Mouse (Mus musculus) embryo, embryonic 11.5 days (tissue): ENCODE measurements around the gene Psma6.
"Not testable (repeated sequence)": the region's sequence is repeated elsewhere in the genome, so short reads cannot be mapped to it uniquely, and the experiment has no call there.

ENCODE experiments used
- DNase-seq: peaks from one replicate; pipeline ENCODE4 v3.0.0-alpha.2; 2012; ENCODE audit warnings: low read depth, low spot score

The Psma6 gene

DNA sequence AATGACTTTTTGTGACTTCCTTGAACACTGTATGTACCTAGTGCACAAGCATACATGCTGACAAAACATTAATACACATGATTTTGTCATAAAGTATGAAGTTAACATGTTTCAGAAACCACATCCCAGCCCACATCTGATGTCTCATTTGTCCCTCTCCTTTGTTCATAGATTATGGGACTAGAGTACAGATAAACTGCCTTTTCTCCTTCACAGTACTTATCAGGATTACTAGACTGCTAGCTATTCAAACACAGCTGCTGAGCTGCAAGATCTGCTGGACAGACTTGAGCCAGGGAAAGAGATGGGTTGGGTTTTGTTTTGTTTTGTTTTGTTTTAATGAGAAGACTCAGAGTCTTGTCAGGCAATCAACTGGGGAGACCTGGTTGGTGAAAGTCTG lies 8.1 kb downstream of the Psma6 start:
- no peak for DNase-seq

GRCm38 (mm10) chr12:55392733-55393577 lies 8.9 kb downstream of the Psma6 start:
- no peak for DNase-seq

DNA sequence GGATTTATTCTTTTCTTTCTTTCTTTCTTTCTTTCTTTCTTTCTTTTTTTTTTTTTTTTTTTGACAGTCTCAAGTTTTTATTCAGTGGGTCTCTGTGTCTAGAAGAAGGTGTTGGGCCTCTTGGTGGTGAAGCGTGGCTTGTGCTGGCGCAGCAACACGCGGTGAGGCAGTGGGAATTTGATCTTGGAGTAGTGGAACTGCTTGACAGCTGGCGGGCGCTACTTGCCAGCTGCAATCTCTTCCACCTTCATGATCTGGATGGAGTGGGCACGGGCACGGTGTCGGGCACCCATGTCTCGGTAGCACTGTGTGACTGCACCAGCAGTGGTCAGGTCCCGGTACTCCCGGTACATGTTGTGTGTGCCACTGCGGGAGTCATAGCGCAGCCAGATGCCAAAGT lies 11.6 kb downstream of the Psma6 start:
- DNase-seq, result not testable (repeated sequence)

DNA sequence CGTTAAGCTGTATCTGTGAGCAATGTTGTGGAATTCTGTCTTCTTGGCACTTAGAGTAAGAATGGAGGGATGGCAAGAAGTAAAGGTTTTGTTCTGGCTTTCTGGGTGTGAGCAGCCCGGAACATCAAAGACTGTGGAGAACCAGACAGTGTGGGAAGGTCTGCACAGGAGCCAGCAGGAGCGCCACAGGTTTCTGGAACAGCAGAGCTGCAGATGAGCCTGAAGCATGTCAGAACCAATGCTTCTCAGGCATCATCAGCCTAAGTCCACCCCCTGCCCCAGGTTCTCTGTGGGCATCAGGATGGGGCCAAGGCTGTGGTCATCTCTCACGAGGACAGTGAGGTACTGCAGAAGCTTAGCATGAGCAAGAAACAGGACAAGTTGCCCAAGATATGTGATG lies 12.5 kb downstream of the Psma6 start:
- no peak for DNase-seq

DNA sequence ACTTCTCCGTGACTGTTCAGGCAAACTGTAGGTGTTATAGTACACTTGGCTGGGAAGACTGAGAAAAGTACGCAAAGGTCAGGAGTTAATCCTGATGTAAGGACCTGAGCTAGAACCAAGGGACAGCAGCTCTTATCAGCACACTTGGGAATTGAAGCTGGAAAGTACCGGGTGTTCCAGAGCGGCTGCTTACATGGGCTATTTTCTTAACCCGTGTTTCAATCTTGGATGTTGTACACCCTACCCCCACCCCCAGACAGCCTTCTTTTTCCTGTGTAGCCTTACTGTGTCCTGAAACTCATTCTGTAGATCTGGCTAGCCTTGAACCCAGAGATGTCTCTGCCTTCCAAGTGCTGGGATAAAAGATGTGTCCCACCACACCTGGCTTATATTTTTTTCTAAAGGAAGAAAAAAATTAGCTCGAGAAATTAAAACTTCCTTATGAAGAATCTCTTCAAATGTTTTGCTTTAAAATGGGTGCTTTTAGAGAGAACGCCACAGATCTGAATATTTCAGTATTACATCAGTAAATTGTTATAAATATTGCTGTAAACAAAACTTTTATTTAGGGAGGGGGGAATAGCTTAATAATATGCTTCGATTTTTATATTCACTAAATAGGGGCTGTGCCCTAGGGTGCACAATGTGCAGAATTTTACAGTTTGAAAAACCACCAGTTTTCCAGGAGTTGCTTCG lies 13.7 kb downstream of the Psma6 start:
- no peak for DNase-seq

GRCm38 (mm10) chr12:55398240-55399127 lies 14.5 kb downstream of the Psma6 start:
- DNase-seq, result peak; percentile 83

DNA sequence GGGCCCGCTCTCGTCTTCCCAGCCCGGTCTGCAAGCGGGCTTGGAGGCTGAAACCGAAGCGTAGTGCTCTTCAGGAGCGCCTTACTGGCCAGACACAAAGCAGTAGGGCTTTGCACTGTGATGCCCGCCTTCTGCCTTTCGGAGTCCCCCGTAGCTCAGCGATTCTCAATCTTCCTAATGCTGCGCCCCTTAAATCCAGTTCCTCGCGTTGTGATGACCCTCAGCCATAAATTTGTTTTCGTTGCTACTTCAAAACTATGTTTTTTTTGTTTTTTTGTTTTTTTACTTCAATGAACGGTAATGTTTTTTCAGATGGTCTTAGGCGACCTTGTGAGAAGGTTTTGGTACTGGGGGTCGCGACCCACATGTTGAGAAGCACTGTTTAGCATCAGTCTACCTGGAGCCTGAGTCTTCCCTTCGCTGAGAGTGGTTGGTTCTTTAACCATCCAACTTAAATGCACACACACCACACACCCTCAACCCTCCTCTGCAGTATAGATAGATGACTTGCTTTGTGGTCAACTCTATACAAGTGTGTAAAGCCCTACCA lies 15.2 kb downstream of the Psma6 start:
- DNase-seq, result peak; percentile 4

- DNase-seq, result no peak
Measured at GRCm38 (mm10) chr12:55407888-55408287, 23.9 kb downstream of the Psma6 start.

DNA sequence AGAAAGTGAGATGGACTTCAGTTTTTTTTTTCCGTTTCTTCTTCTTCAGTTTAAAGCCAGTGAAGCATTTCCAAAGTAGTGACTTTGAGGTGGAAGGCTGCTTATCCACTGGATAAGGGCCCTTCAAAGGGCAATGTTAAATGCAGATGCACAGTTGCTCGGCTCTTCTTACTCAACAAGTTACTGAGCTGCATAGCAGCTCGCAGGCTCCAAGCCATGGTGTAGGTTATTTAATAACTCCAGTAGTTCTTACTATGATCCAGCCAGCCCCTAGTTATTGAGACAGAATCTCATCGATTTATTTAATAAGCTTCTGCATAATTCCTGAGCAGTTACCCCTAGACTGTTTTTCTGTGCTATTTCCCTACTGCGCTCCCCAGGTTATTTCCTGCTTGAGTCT lies 31.2 kb downstream of the Psma6 start:
- DNase-seq, result no peak

GRCm38 (mm10) chr12:55415762-55416161 lies 31.7 kb downstream of the Psma6 start:
- no peak for DNase-seq

DNA sequence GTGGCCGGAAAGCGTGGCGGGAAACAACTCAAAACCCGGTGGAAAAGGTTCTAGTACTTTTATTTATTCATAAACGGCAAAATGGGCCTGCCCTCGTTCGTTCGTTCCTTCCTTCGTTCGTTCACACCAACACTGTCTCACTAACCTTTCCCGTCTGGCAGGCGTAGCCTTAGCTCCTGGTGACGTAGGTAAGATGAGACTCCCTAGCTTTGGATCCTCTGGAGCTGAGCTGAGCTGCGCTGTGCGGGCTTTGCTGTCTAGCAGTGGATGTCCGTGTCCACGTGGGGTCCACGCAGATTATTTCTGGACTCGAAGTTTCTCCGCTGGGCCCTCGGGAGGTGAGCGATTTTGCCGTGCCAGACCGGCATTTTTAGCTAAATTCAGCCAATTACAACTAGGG lies 36.2 kb downstream of the Psma6 start:
- no peak for DNase-seq

DNA sequence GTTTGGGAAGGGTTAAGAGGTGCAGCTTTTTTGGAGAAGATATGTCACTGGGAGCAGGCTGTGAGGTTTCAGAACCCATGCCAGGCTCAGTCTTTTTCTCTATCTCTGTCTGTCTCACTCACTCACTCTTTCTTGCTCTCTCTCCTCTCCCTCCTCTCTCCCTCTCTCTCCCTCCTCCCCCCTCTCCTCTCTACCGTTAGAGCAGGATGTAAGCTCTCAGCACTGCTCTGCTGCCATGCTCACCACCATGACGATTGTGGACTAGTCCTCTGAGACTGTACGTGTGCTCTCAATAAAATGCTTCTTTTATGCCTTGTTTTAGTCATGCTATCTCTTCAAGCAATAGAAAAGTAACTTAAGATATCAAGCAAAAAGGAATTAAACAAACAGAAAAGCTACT lies 38.0 kb downstream of the Psma6 start:
- no peak for DNase-seq

GRCm38 (mm10) chr12:55426300-55426699 lies 42.3 kb downstream of the Psma6 start:
- no peak for DNase-seq

DNA sequence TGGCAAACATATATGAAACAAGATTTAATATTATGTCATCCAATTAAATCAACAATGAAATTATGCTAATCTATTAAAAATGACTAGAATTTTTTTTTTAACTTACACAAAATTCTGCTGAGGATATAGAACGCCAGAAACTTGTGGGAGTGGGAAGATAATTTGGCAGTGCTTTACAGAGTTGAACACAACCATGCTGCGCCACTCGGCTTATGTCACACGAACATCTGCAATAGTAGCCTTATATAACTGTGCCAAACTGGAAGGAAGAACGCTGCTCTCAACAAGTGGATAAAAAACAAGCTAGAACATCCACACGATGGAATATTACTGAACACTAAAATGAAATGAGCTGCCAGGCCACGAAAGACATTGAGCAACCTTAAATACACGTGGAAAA lies 45.2 kb downstream of the Psma6 start:
- no peak for DNase-seq

DNA sequence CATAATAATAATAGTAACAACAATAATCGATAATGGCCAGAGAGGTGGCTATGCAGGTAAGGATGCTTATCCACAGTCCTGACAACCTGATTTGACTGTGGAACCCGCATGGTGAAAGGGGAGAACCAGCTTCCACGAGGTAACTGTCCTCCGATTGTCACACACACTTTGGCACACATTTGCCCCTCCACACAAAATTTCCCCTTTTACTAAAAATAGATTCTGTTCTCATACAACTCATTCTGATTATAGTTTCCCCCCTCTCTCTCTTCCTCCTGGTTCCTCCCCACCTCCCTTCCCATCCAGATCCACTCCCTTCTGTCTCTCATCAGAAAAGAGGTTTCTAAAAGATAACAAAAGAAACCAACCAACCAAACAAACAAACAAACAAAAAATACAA lies 45.9 kb downstream of the Psma6 start:
- no peak for DNase-seq

- DNase-seq, result no peak
Measured at GRCm38 (mm10) chr12:55432284-55432919, 48.4 kb downstream of the Psma6 start.

DNA sequence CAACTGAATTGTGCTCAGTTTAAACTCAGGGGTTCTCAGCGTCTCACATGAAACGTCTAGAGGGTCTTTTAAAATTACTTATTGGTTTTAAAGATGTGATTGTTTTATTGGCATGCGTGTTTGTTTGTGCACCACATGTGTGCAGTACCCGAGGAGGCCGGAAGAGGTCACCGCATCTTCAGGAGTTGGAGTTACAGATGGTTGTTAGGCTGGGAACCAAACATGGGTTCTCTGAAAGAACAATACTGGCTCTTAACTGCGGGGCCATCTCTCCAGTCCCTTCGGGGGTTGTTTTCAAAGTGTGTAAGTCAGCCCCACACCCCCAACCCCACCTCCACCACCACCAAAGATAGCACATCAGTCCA lies 48.9 kb downstream of the Psma6 start:
- no peak for DNase-seq

GRCm38 (mm10) chr12:55433802-55434435 lies 49.9 kb downstream of the Psma6 start:
- DNase-seq, result no peak

- DNase-seq, result no peak
Measured at GRCm38 (mm10) chr12:55435080-55435479, 51.1 kb downstream of the Psma6 start.

DNA sequence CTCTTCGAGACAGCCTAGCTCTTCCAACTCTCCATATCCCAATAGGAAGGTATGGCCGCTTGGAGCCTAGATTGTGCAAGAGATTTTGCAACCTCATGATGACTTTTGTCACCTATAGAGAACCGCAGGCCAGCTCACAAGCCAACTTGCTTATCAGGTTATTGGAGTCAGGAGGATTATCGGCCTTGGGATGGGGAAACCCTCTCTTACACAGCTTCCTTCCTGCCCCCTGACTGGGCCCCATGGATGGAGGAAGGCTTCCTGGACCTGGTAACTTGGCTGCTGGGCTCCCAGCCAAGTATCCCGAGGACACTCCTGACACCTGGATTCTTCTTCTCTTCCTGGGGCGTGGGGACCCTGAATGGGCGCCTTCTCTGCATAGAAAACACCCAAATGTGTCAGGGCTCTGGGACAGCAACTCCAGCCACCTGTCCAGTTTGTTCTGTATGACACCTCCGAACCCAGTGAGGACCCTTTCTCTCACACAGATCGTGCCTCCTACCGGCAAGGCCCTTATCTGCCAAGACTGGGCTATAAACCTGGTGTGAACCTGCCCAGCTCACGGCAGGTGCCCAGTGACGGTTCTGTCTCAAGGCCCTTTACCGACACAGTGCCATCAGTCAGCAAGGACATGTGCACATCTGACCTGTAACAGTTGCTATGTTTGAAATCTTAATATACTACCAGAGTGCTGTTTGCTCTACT lies 53.3 kb downstream of the Psma6 start:
- no peak for DNase-seq
